ENCODE assay signal across 8 mouse cellular contexts in the genomic region with DNA sequence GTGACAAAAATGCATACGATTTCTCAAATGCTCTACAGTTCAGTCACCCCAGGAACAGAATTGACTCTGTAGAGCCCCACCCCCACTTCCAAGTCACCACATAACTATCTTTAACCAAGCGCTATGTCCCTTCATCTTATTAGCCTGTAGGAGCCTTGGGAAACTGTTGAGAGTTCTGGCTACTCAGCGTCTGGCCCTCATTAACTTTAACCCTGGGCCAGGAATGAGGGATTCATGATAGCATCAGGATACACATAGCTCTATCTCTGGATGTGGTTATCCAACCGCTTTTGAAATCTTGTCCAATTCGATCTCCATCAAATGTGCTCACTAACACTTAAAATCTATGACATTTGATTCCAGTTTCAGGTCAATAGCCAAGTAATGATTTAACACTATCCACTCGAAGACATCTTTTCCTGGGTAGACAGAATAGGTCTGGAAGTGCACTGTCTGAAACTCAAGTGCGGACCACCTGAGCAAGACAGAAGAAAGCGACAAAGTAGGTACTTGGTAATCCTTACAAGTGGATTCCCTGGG. TPM values are rescaled to one million over a fixed set of nuclear protein-coding genes. Genes with fewer than 3 reads are reported as not detected.
DNase-seq lines count a peak whose midpoint lies in the region; ATAC-seq lines count a peak whose summit lies in the region.

No protein-coding gene starts in this region.

- no peaks in the 10 kb centered on the region for H3K36me3 ChIP-seq in lung, embryonic 15.5 days
- H3K36me3 ChIP-seq in forebrain, embryonic 10.5 days (replicated peaks): no peaks in the 10 kb centered on the region
- no peaks in the 10 kb centered on the region for H3K36me3 ChIP-seq in intestine, embryonic 16.5 days (ENCODE audit: control insufficient read depth, insufficient read depth, low read length)

- peak overlapping the region; percentile 93 for H3K4me2 ChIP-seq in lung, embryonic 15.5 days
- peak overlapping the region; percentile 99; the same call in 1 of the 2 replicates for H3K4me2 ChIP-seq in intestine, embryonic 16.5 days (ENCODE audit: low read depth, low read length)

- DNase-seq in lung, postnatal 4 days: no peak
- DNase-seq in forebrain, embryonic 10.5 days (ENCODE audit: extremely low spot score, low spot score): peak; percentile 16
- peak; percentile 43 for DNase-seq in retina, embryonic 14.5 days (ENCODE audit: low spot score)
- DNase-seq in testis, postnatal 10 days (ENCODE audit: low spot score): no peak
- no peak for DNase-seq in cerebellum, adult 11-12 months
- no peak for DNase-seq in kidney, postnatal 25 days

- H3K27me3 ChIP-seq in lung, embryonic 15.5 days: peaks cover 26% of the 10 kb centered on the region
- H3K27me3 ChIP-seq in forebrain, embryonic 10.5 days (ENCODE audit: poor library complexity, severe bottlenecking): peaks cover 50% of the 10 kb centered on the region
- H3K27me3 ChIP-seq in intestine, embryonic 16.5 days (replicated peaks; ENCODE audit: control insufficient read depth, insufficient read depth, low read length): peaks cover 17% of the 10 kb centered on the region; the same call in 1 of the 2 replicates

- ATAC-seq in lung, embryonic 15.5 days (ENCODE audit: borderline replicate concordance, extremely low read depth, low FRiP score, low TSS enrichment): no peak
- ATAC-seq in intestine, embryonic 16.5 days: no peak

- H3K9me3 ChIP-seq in lung, embryonic 15.5 days: no peaks in the 10 kb centered on the region
- no peaks in the 10 kb centered on the region for H3K9me3 ChIP-seq in forebrain, embryonic 10.5 days
- no peaks in the 10 kb centered on the region for H3K9me3 ChIP-seq in intestine, embryonic 16.5 days (ENCODE audit: control insufficient read depth, low read length)

- WGBS in lung, embryonic 15.5 days: 55% methylated on average over 8 of the region's 8 CpGs
- WGBS in forebrain, embryonic 10.5 days: 56% methylated on average over 8 of the region's 8 CpGs
- 70% methylated on average over 8 of the region's 8 CpGs for WGBS in intestine, embryonic 16.5 days

- peaks cover 12% of the 10 kb centered on the region for H3K4me1 ChIP-seq in lung, embryonic 15.5 days
- peaks cover 44% of the 10 kb centered on the region for H3K4me1 ChIP-seq in forebrain, embryonic 10.5 days
- H3K4me1 ChIP-seq in intestine, embryonic 16.5 days (ENCODE audit: control insufficient read depth, insufficient read depth, low read length): 0 out of 2 replicates have a peak, but pooled peaks cover 7% of the 10 kb centered on the region

- H3K9ac ChIP-seq in lung, embryonic 15.5 days: no peak overlapping the region
- H3K9ac ChIP-seq in intestine, embryonic 16.5 days (ENCODE audit: low read depth, low read length): no peak overlapping the region

- H3K27ac ChIP-seq in lung, embryonic 15.5 days: no peak overlapping the region
- no peak overlapping the region for H3K27ac ChIP-seq in forebrain, embryonic 10.5 days
- H3K27ac ChIP-seq in intestine, embryonic 16.5 days (ENCODE audit: low read length): no peak overlapping the region

- peak overlapping the region; percentile 59 for H3K4me3 ChIP-seq in lung, embryonic 15.5 days
- H3K4me3 ChIP-seq in forebrain, embryonic 10.5 days: peak overlapping the region; percentile 81
- peak overlapping the region; percentile 73 for H3K4me3 ChIP-seq in intestine, embryonic 16.5 days (ENCODE audit: low read length)

RNA-seq across cellular contexts. Expression of a gene that starts 1.4 kb away (rescaled TPM):
- 8.2 and 8.9 TPM in 2 replicates for polyA plus RNA-seq in lung, embryonic 15.5 days (2015; fragmentation: Nextera tagmentation; extraction: Ambion mirVana)
- polyA plus RNA-seq in forebrain, embryonic 10.5 days (2016; fragmentation: Nextera tagmentation; extraction: Ambion mirVana): 4.9 and 5.2 TPM in 2 replicates
- 6.7 and 6.8 TPM in 2 replicates for polyA plus RNA-seq in intestine, embryonic 16.5 days (2015; fragmentation: Nextera tagmentation; extraction: Ambion mirVana)

Comparison
In these comparisons a context has a peak if more than half of its experiments do, and no peak if none do; other contexts are left out.
1. DNase-seq: peak in forebrain, embryonic 10.5 days (single experiment) and retina, embryonic 14.5 days (single experiment); none in lung, postnatal 4 days (0 of 2), testis, postnatal 10 days (single experiment), cerebellum, adult 11-12 months (single experiment) and kidney, postnatal 25 days (0 of 2).
2. Peak in every context shown above with its lines, with median percentiles within 50 percentile points of each other: H3K4me3 ChIP-seq.